Mouse (Mus musculus) liver, postnatal 0 days (tissue): ENCODE measurements around the gene Cyp46a1.

Experiments used
- CTCF ChIP-seq: sonication (generic); IDR thresholded peaks from 2 replicates; pipeline ENCODE4 v1.5.1; 2016; ENCODE audit warnings: antibody characterized with exemption, low read depth
- EP300 ChIP-seq: IDR thresholded peaks from 2 replicates; pipeline ENCODE4 v1.6.1; 2016; ENCODE audit warnings: antibody characterized with exemption, low read depth, mild to moderate bottlenecking

DNA sequence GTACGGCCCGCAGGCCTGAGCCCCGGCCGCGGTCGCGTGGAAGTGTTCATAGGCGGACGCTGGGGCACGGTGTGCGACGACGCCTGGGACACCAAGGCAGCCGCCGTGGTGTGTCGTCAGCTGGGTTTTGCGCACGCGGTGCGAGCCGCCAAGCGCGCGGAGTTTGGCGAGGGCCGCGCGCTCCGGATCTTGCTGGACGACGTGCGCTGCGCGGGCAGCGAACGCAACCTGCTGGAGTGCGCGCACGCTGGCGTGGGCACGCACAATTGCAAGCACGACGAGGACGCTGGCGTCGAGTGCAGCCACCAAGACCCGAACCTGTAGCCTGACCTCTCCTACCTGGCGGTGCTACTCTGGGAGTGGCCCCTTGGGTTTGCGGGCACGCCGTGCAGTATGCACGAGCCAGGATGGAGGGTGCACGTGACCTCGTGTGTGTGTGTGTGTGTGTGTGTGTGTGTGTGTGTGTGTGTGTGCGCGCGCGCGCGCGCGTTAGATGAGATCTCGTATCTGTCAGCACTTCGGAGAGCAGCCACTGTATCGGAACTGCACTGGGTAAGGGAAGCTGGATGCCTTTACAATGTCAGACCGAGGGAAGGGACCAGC is 6.2 kb upstream of the Cyp46a1 start:
- TF ChIP-seq CTCF: no peak
- TF ChIP-seq EP300: no peak
